Mouse (Mus musculus) adrenal gland (tissue): ENCODE results near the gene Nmnat2.

ENCODE experiments used
- intact Hi-C: fragments of 180-260 bp; cut with DNase I; formaldehyde crosslinking; loops from one replicate; pipeline ENCODE4 v1.15.1; 2025
- long read RNA-seq, 2 experiments: library from polyadenylated mRNA; unstranded; transcript quantifications; one replicate each; pipeline ENCODE4 v2.0.0; 2020; ENCODE audit warnings: borderline replicate concordance in 1 of 2; ENCODE audit not compliant: insufficient replicate concordance in 1 of 2

Gene Nmnat2
- long read RNA-seq, experiment 1, partial matches to known transcripts: 0 of 1 reads
- long read RNA-seq, experiment 1, other reads (novel, unspliced or antisense): 1 of 1 reads
- long read RNA-seq, experiment 2: 0 reads

- intact Hi-C loops: no loop called here
Observed at GRCm38 (mm10) chr1:152954821-152955523, at the start of gene Nmnat2. Gene Nmnat2 (plus strand): TSS chr1:152954993.

GRCm38 (mm10) chr1:152913483-152914460, 41.0 kb upstream of the Nmnat2 start:
- intact Hi-C loops: no loop called here

GRCm38 (mm10) chr1:152915766-152916165, 39.0 kb upstream of the Nmnat2 start:
- intact Hi-C loops: no loop called here

GRCm38 (mm10) chr1:152916936-152917335, 37.9 kb upstream of the Nmnat2 start:
- intact Hi-C loops: no loop called here

GRCm38 (mm10) chr1:152917626-152918025, 37.2 kb upstream of the Nmnat2 start:
- intact Hi-C loops: no loop called here

GRCm38 (mm10) chr1:152921786-152922185, 33.0 kb upstream of the Nmnat2 start:
- intact Hi-C loops: no loop called here

GRCm38 (mm10) chr1:152933962-152934361, 20.8 kb upstream of the Nmnat2 start:
- intact Hi-C loops: no loop called here

GRCm38 (mm10) chr1:152935476-152935875, 19.3 kb upstream of the Nmnat2 start:
- intact Hi-C loops: no loop called here

GRCm38 (mm10) chr1:152936365-152936764, 18.4 kb upstream of the Nmnat2 start:
- intact Hi-C loops: no loop called here

- intact Hi-C loops: no loop called here
Observed at GRCm38 (mm10) chr1:152942977-152943376, 11.8 kb upstream of the Nmnat2 start.

- intact Hi-C loops: no loop called here
Observed at GRCm38 (mm10) chr1:152954167-152954566, 626 bp upstream of the Nmnat2 start.

GRCm38 (mm10) chr1:152955564-152956211, 895 bp downstream of the Nmnat2 start:
- intact Hi-C loops: no loop called here

GRCm38 (mm10) chr1:152956221-152956620, 1.4 kb downstream of the Nmnat2 start:
- intact Hi-C loops: no loop called here

GRCm38 (mm10) chr1:152964344-152964743, 9.6 kb downstream of the Nmnat2 start:
- intact Hi-C loops: no loop called here

- intact Hi-C loops: no loop called here
Observed at GRCm38 (mm10) chr1:152966222-152966621, 11.4 kb downstream of the Nmnat2 start.

GRCm38 (mm10) chr1:152966686-152967085, 11.9 kb downstream of the Nmnat2 start:
- intact Hi-C loops: no loop called here

GRCm38 (mm10) chr1:152969081-152969480, 14.3 kb downstream of the Nmnat2 start:
- intact Hi-C loops: no loop called here

- intact Hi-C loops: no loop called here
Observed at GRCm38 (mm10) chr1:152972957-152973356, 18.2 kb downstream of the Nmnat2 start.

GRCm38 (mm10) chr1:152973421-152973820, 18.6 kb downstream of the Nmnat2 start:
- intact Hi-C loops: no loop called here

- intact Hi-C loops: no loop called here
Observed at GRCm38 (mm10) chr1:152973861-152974260, 19.1 kb downstream of the Nmnat2 start.

- intact Hi-C loops: no loop called here
Observed at GRCm38 (mm10) chr1:152975144-152975543, 20.4 kb downstream of the Nmnat2 start.
